Mouse (Mus musculus): ENCODE data around the gene 2010315B03Rik. TPM values are rescaled to one million over a fixed set of nuclear protein-coding genes. Genes with fewer than 3 reads are reported as not detected.
"Not testable (repeated sequence)": the region's sequence is repeated elsewhere in the genome, so short reads cannot be mapped to it uniquely, and the experiment has no call there.

Gene 2010315B03Rik
- polyA plus RNA-seq, 1 experiment from 2014 or later: 9.4 TPM

GRCm38 (mm10) chr9:124262987-124263717, 49.3 kb downstream of the 2010315B03Rik start:
- Histone ChIP-seq H3K4me3 (no peak overlapping the region), H3K9me3 (no peaks in the 10 kb centered on the region), H3K4me1 (replicated peaks) (peaks cover 7% of the 10 kb centered on the region), H3K4me2 (no peak overlapping the region), H3K9ac (no peak overlapping the region), H3K27ac (replicated peaks) (no peak overlapping the region), H3K27me3 (no peaks in the 10 kb centered on the region), H3K36me3 (no peaks in the 10 kb centered on the region)
- 93% methylated on average over 4 of the region's 4 CpGs for WGBS
- no peak for ATAC-seq (ENCODE audit: low read depth)

GRCm38 (mm10) chr9:124258067-124258556, 54.4 kb downstream of the 2010315B03Rik start:
- WGBS: 85% methylated on average over 4 of the region's 4 CpGs
- ATAC-seq (ENCODE audit: low read depth): no peak
- Histone ChIP-seq H3K27me3 (no peaks in the 10 kb centered on the region), H3K27ac (replicated peaks) (no peak overlapping the region), H3K4me2 (0 out of 2 replicates have a peak overlapping the region, but pooled peaks have one; percentile 8), H3K9ac (no peak overlapping the region), H3K4me1 (replicated peaks) (no peaks in the 10 kb centered on the region), H3K9me3 (peaks cover 10% of the 10 kb centered on the region), H3K36me3 (no peaks in the 10 kb centered on the region), H3K4me3 (no peak overlapping the region)

GRCm38 (mm10) chr9:124257200-124258066, 55.1 kb downstream of the 2010315B03Rik start:
- WGBS: 47% methylated on average over 1 of the region's 1 CpGs
- ATAC-seq (ENCODE audit: low read depth): no peak

GRCm38 (mm10) chr9:124256271-124257199, 56.0 kb downstream of the 2010315B03Rik start:
- 12% methylated on average over 1 of the region's 1 CpGs for WGBS

More at GRCm38 (mm10) chr9:124257200-124258066, 55.1 kb downstream of the 2010315B03Rik start:
- Histone ChIP-seq H3K27ac (replicated peaks) (no peak overlapping the region), H3K9me3 (peaks cover 10% of the 10 kb centered on the region), H3K4me3 (no peak overlapping the region), H3K27me3 (no peaks in the 10 kb centered on the region), H3K4me2 (no peak overlapping the region), H3K36me3 (no peaks in the 10 kb centered on the region), H3K4me1 (replicated peaks) (no peaks in the 10 kb centered on the region), H3K9ac (no peak overlapping the region)

GRCm38 (mm10) chr9:124251438-124251837, 61.1 kb downstream of the 2010315B03Rik start:
- H3K9me3 ChIP-seq: peaks cover 4% of the 10 kb centered on the region
- no peak for ATAC-seq (ENCODE audit: low read depth)
- no peaks in the 10 kb centered on the region for H3K27me3 ChIP-seq
- H3K4me3 ChIP-seq: no peak overlapping the region
- no peak overlapping the region for H3K27ac ChIP-seq (replicated peaks)
- no peak overlapping the region for H3K9ac ChIP-seq
- no peaks in the 10 kb centered on the region for H3K36me3 ChIP-seq
- no peaks in the 10 kb centered on the region for H3K4me1 ChIP-seq (replicated peaks)
- H3K4me2 ChIP-seq: no peak overlapping the region

More at GRCm38 (mm10) chr9:124256271-124257199, 56.0 kb downstream of the 2010315B03Rik start:
- not testable (repeated sequence) for H3K9ac ChIP-seq; H3K4me1 ChIP-seq (replicated peaks); H3K4me2 ChIP-seq; H3K27me3 ChIP-seq; H3K27ac ChIP-seq (replicated peaks); H3K36me3 ChIP-seq; H3K4me3 ChIP-seq
- peak; percentile 69 for ATAC-seq (ENCODE audit: low read depth)
- peaks cover 10% of the 10 kb centered on the region for H3K9me3 ChIP-seq

Other genes with a start within 250 kb of the 2010315B03Rik start
- gene Ccr2, start 210.7 kb downstream of the 2010315B03Rik start, polyA plus RNA-seq (2015; fragmentation: Nextera tagmentation; extraction: Ambion mirVana): 0.42 and 0.69 TPM in 2 replicates
- gene Ccr5, start 191.2 kb downstream of the 2010315B03Rik start, polyA plus RNA-seq (2015; fragmentation: Nextera tagmentation; extraction: Ambion mirVana): 0.93 and 1.5 TPM in 2 replicates
- gene Ppp2r3d, start 164.2 kb upstream of the 2010315B03Rik start, polyA plus RNA-seq (2015; fragmentation: Nextera tagmentation; extraction: Ambion mirVana): 156 and 164 TPM in 2 replicates
- not detected in 2 replicates for gene Gm21836, start 181.1 kb upstream of the 2010315B03Rik start, polyA plus RNA-seq (2015; fragmentation: Nextera tagmentation; extraction: Ambion mirVana)